Mouse (Mus musculus) urinary bladder, adult 18-20 months (tissue): Measurements from ENCODE around the gene Exoc6b.
"Not testable (repeated sequence)": the region's sequence is repeated elsewhere in the genome, so short reads cannot be mapped to it uniquely, and the experiment has no call there.

Experiments
- DNase-seq, 2 experiments: peaks; one replicate each; pipeline ENCODE4 v3.0.0; 2022; ENCODE audit warnings: low spot score in 2 of 2, mixed read lengths in 2 of 2

Gene Exoc6b

GRCm38 (mm10) chr6:84638206-84638605 lies 431.1 kb downstream of the Exoc6b start:
- DNase-seq: no peak

- DNase-seq: no peak
Measured at GRCm38 (mm10) chr6:84631588-84631987, 437.7 kb downstream of the Exoc6b start.

GRCm38 (mm10) chr6:84630276-84630675 lies 439.0 kb downstream of the Exoc6b start:
- DNase-seq: no peak

- DNase-seq: no peak
Measured at GRCm38 (mm10) chr6:84628831-84629230, 440.5 kb downstream of the Exoc6b start.

GRCm38 (mm10) chr6:84626398-84626797 lies 442.9 kb downstream of the Exoc6b start:
- no peak for DNase-seq

- no peak for DNase-seq
Measured at GRCm38 (mm10) chr6:84619166-84619565, 450.1 kb downstream of the Exoc6b start.

GRCm38 (mm10) chr6:84617051-84617450 lies 452.3 kb downstream of the Exoc6b start:
- no peak for DNase-seq

GRCm38 (mm10) chr6:84616586-84616985 lies 452.7 kb downstream of the Exoc6b start:
- no peak for DNase-seq

GRCm38 (mm10) chr6:84613561-84613960 lies 455.8 kb downstream of the Exoc6b start:
- no peak for DNase-seq

- no peak for DNase-seq
Measured at GRCm38 (mm10) chr6:84601136-84601889, 468.0 kb downstream of the Exoc6b start.

- not testable (repeated sequence) for DNase-seq
Measured at GRCm38 (mm10) chr6:84599296-84599695, 470.0 kb downstream of the Exoc6b start.

GRCm38 (mm10) chr6:84598725-84599124 lies 470.6 kb downstream of the Exoc6b start:
- DNase-seq: no peak

GRCm38 (mm10) chr6:84594626-84595025 lies 474.7 kb downstream of the Exoc6b start:
- DNase-seq: no peak

- no peak for DNase-seq
Measured at GRCm38 (mm10) chr6:84593693-84594092, 475.6 kb downstream of the Exoc6b start, which contains the start of gene Cyp26b1. Gene Cyp26b1 (minus strand): TSS chr6:84593908.

- no peak for DNase-seq
Measured at GRCm38 (mm10) chr6:84590961-84591745, 478.2 kb downstream of the Exoc6b start.

GRCm38 (mm10) chr6:84589742-84590686 lies 479.3 kb downstream of the Exoc6b start:
- peak; percentile 78 for DNase-seq

- peak in 1 of 2 experiments; percentile 41 for DNase-seq
Measured at GRCm38 (mm10) chr6:84588895-84589652, 480.2 kb downstream of the Exoc6b start.

GRCm38 (mm10) chr6:84588221-84588894 lies 481.0 kb downstream of the Exoc6b start:
- no peak for DNase-seq

GRCm38 (mm10) chr6:84587471-84588101 lies 481.7 kb downstream of the Exoc6b start:
- DNase-seq: peak in 1 of 2 experiments; percentile 55
